Mouse (Mus musculus): Measurements from ENCODE around the gene C1galt1c1. TPM values are rescaled to one million over a fixed set of nuclear protein-coding genes. Genes with fewer than 3 reads are reported as not detected.

The C1galt1c1 gene
- 2.2 and 6.9 TPM in 2 replicates for polyA plus RNA-seq (2012; rRNA removed; ENCODE audit: low replicate concordance)

DNA sequence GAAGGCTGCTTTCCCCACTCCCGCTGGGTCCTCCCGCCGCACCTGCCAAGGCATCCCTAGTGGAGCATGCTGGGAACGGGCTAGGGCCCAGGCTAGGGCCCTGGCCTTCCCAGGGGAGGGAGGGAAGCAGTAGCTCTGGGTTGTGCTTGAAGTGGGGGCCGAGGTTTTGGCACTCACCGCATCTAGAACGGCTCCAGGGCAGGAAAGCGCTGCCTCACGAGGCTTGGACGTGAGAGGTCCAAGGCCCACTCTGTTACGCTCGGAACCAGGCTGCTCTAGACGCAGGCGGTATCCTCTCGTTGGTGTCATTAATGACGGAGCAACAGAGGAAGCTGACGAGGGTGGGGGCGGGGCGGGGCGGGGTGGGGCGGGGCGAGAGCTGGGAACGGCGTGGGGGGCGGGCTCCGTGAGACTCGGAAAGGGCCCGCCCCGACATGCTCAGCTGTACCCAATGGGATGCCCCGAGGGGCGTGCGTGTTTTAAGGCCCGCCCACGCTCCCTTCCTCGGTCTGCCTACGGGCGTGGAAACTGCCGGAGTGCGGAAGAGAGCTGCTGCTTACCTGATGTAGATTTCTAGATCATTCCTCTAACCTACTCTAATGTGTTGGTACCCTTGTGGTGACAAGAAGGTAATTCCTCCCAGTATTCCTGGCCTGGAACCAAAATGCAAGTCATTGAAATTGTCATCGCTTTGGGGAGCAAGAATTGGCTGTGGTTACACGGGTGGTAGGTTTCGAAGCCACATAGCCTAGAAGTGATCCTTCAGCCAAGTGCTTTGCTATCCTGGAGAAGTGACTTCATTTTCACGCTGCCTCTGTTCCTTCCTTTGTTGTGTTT is at the start of gene C1galt1c1:
TSS of gene C1galt1c1 (minus strand) at position 287 of the 837 bp plus-strand sequence.

GRCm38 (mm10) chrX:38600177-38600994 is 34.5 kb downstream of the C1galt1c1 start, which contains the start of gene Mcts1:
Gene Mcts1 (plus strand): TSS chrX:38600578.

Other genes with a start within 250 kb of the C1galt1c1 start
- 45.0 and 116 TPM in 2 replicates for gene Lamp2, start 178.6 kb downstream of the C1galt1c1 start, polyA plus RNA-seq (2012; rRNA removed; ENCODE audit: low replicate concordance)
- 4.7 and 6.6 TPM in 2 replicates for gene Cul4b, start 58.9 kb downstream of the C1galt1c1 start, polyA plus RNA-seq (2012; rRNA removed; ENCODE audit: low replicate concordance)
- 4.0 and 21.1 TPM in 2 replicates for gene Mcts1, start 34.5 kb downstream of the C1galt1c1 start, polyA plus RNA-seq (2012; rRNA removed; ENCODE audit: low replicate concordance)
- not detected in 2 replicates for gene 6030498E09Rik, start 137.6 kb upstream of the C1galt1c1 start, polyA plus RNA-seq (2012; rRNA removed; ENCODE audit: low replicate concordance)

Data from mammary gland, adult 2 months (tissue).